Mouse (Mus musculus) kidney, adult 2 months (tissue): ENCODE data around the gene Agfg1. TPM values are rescaled to one million over a fixed set of nuclear protein-coding genes. Genes with fewer than 3 reads are reported as not detected.

ENCODE experiments used
- DNase-seq: peaks from one replicate; pipeline ENCODE4 v3.0.0; 2021
- H3K27ac ChIP-seq: fragments of 200-500 bp; 2 replicates; pipeline ENCODE4 v1.5.1; 2012; ENCODE audit warnings: low read depth, low read length, control low read depth, inconsistent platforms; ENCODE audit not compliant: insufficient read depth
- H3K27me3 ChIP-seq: fragments of 200-500 bp; replicated peaks from 2 replicates; pipeline ENCODE4 v1.6.1; 2012; ENCODE audit warnings: mild to moderate bottlenecking, moderate library complexity, low read length, inconsistent platforms; ENCODE audit not compliant: control insufficient read depth, insufficient read depth
- H3K36me3 ChIP-seq: fragments of 200-500 bp; 2 replicates; pipeline ENCODE4 v1.6.1; 2012; ENCODE audit warnings: mild to moderate bottlenecking, moderate library complexity, low read length, inconsistent platforms; ENCODE audit not compliant: control insufficient read depth, insufficient read depth
- H3K4me1 ChIP-seq: fragments of 200-500 bp; 2 replicates; pipeline ENCODE4 v1.6.1; 2011; ENCODE audit warnings: low read length; ENCODE audit not compliant: control insufficient read depth, insufficient read depth
- H3K4me3 ChIP-seq: fragments of 200-500 bp; 2 replicates; pipeline ENCODE4 v1.5.1; 2011; ENCODE audit warnings: mild to moderate bottlenecking, low read depth, low read length, control low read depth; ENCODE audit not compliant: insufficient read depth
- CTCF ChIP-seq: fragments of 200-500 bp; conservative IDR thresholded peaks from 2 replicates; pipeline ENCODE4 v1.5.1; 2011; ENCODE audit warnings: low read depth, mild to moderate bottlenecking, control low read depth, low read length, moderate library complexity, mixed read lengths; ENCODE audit not compliant: insufficient read depth, insufficient read length
- POLR2A ChIP-seq: fragments of 200-500 bp; IDR thresholded peaks from one replicate; pipeline ENCODE4 v1.6.1; 2011; ENCODE audit warnings: low read depth, low read length, control low read depth
- WGBS: fragments of 180-500 bp; shearing (Covaris S2); methylation state at CpG from one replicate; pipeline ENCODE4 v1.1.7; 2018; 5-methylcytosine and 5-hydroxymethylcytosine counted together
- polyA plus RNA-seq: library from polyadenylated mRNA; depleted of rRNA; stranded (reverse); fragments of >200 nt; gene quantifications from 2 replicates; pipeline ENCODE4 v1.2.3, GENCODE M21; 2012

The Agfg1 gene
- polyA plus RNA-seq, 1 experiment, result 33.9 TPM

DNA sequence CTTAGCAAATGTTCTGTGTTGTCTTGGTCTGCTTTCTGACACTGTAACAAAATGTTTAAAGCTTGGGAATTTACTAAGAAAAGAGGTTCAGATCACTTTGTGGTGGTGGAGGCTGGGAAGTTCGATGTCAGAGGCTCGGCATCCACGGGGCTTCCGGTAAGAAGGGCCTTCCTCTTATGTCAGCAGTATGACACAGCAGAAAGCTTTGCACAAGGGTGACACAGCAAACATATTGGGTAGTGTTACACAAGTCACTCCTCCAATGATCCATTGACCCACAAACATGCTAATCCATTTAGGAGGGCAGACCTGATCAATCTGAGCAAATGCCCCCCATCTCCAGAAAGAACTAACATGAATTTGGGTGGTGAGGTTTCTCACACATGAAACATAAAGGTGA, 42.2 kb upstream of the Agfg1 start:
- WGBS, result 98% methylated on average over 4 of the region's 4 CpGs
- no peak for TF ChIP-seq POLR2A
- TF ChIP-seq CTCF, result no peak
- DNase-seq, result no peak

DNA sequence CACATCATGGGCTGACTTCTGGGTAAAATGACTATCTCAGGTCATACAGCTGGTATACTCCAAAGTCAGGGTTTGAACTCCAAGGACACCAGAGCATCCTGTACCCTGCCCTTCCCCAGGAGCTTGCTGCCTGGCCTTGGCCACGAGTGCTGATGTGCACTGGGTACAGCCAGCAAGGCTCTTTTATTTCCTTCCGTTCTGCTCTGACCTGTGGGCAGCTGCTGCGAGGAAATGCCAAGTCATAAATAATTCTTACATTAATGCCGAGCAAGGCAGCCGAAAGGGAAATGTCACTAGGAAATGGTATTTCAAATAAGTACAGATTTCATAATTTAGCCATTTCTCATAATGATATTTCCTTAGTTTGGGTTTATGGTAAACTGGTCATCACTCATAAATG, 41.0 kb upstream of the Agfg1 start:
- no peak overlapping the region for H3K4me3 ChIP-seq
- H3K4me1 ChIP-seq, result no peaks in the 10 kb centered on the region
- 26% methylated on average over 5 of the region's 5 CpGs for WGBS
- H3K27me3 ChIP-seq, result no peaks in the 10 kb centered on the region
- H3K36me3 ChIP-seq, result no peaks in the 10 kb centered on the region
- no peak overlapping the region for H3K27ac ChIP-seq
- TF ChIP-seq CTCF, result no peak
- TF ChIP-seq POLR2A, result no peak
- DNase-seq, result peak; percentile 57

More for the DNA sequence above, 42.2 kb upstream of the Agfg1 start:
- H3K36me3 ChIP-seq, result no peaks in the 10 kb centered on the region
- no peak overlapping the region for H3K4me3 ChIP-seq
- H3K4me1 ChIP-seq, result no peaks in the 10 kb centered on the region
- no peak overlapping the region for H3K27ac ChIP-seq
- H3K27me3 ChIP-seq, result no peaks in the 10 kb centered on the region

DNA sequence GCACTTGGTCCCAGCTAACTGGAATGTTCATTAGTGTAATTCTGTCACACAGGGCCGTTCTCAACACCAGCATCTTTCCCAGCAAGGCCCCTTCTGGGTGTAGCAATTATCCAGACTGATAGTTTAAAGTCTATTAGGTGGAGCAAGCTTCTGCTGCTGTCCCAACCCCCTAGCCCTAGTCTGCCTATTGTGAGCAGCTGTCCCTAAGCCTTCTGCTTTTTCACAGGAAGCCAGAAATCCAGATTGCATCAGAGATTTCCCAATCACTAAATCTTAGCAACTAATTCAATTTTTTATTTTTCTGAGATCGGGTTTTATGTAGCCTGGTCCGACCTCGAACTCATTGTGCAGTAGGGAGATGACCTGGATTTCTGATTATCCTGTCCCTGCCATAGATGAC, 40.4 kb upstream of the Agfg1 start:
- H3K36me3 ChIP-seq, result no peaks in the 10 kb centered on the region
- DNase-seq, result no peak
- WGBS, result 65% methylated on average over 4 of the region's 4 CpGs
- no peak for TF ChIP-seq CTCF
- TF ChIP-seq POLR2A, result no peak
- H3K27me3 ChIP-seq, result no peaks in the 10 kb centered on the region
- no peak overlapping the region for H3K27ac ChIP-seq
- H3K4me1 ChIP-seq, result no peaks in the 10 kb centered on the region
- no peak overlapping the region for H3K4me3 ChIP-seq

- DNase-seq, result no peak
- H3K36me3 ChIP-seq, result no peaks in the 10 kb centered on the region
- no peaks in the 10 kb centered on the region for H3K27me3 ChIP-seq
- 76% methylated on average over 12 of the region's 12 CpGs for WGBS
- no peak overlapping the region for H3K27ac ChIP-seq
- H3K4me1 ChIP-seq, result no peaks in the 10 kb centered on the region
- TF ChIP-seq POLR2A (no peak), CTCF (no peak)
- H3K4me3 ChIP-seq, result no peak overlapping the region
Observed at GRCm38 (mm10) chr1:82801105-82801783, 38.0 kb upstream of the Agfg1 start.

DNA sequence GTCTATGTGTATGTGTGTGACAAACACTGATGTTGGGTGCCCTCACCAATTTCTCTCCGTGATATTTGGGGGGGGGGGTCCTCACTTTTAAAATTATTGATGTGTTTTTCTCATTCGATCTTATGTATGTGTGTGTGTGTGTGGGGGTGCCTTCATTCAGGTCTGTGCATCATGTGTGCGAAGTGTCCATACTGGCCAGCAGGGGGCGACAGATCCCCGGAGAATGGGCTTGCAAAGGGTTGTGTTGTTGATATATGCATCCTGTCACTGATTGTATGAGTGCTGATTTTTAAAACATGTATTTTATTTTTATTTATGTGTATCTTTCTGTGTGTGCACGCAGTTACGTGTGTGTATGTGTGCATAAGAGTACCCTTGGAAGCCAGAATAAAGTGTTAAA, 35.7 kb upstream of the Agfg1 start:
- Histone ChIP-seq H3K27ac (no peak overlapping the region), H3K4me1 (no peaks in the 10 kb centered on the region; the same call in 1 of the 2 replicates), H3K36me3 (no peaks in the 10 kb centered on the region), H3K27me3 (no peaks in the 10 kb centered on the region), H3K4me3 (no peak overlapping the region)
- 83% methylated on average over 7 of the region's 7 CpGs for WGBS
- DNase-seq, result no peak
- peak; percentile 68 for TF ChIP-seq CTCF
- TF ChIP-seq POLR2A, result no peak

DNA sequence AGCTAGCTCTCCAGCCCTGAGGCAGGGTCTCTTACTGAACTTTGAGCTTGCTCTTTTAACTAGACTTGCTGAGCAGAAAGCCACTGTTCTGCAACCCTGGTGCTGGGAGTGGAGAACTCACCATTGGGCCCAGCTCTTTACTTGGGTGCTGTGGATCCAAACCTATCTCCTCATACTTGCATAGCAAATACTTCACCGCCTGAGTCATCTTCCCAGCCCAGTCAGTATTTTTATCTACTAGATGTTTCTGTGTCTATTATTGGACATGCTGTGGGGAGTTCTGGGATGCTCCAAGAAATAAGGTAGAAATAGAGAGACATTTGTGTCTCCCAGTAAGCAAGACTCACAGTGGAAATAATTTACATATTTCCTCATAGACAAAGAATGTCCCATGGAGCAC, 35.2 kb upstream of the Agfg1 start:
- H3K36me3 ChIP-seq, result no peaks in the 10 kb centered on the region
- TF ChIP-seq POLR2A, result no peak
- TF ChIP-seq CTCF, result no peak
- no peaks in the 10 kb centered on the region for H3K27me3 ChIP-seq
- 96% methylated on average over 1 of the region's 1 CpGs for WGBS
- no peak overlapping the region for H3K27ac ChIP-seq
- H3K4me3 ChIP-seq, result no peak overlapping the region
- no peak for DNase-seq
- no peaks in the 10 kb centered on the region; the same call in 1 of the 2 replicates for H3K4me1 ChIP-seq

DNA sequence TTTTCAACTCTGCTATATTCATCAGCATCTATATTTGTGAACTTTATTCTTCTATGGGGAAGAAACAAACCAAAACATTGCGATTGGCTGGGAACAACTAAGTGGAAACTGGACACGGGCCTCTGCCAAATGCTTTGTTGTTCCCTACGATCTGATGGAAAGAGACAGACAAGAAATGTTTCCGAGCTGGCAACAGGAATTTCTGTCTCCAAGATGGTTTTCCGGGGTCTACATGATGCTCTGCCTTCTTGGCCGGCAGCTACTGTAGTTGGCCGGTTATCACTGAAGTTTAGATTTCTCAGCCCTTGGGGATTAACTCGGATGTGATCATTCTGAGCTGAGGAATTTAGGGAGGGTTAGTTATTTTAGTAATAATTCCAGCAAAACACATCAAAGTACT, 32.9 kb upstream of the Agfg1 start:
- no peak overlapping the region for H3K4me3 ChIP-seq
- WGBS, result 73% methylated on average over 8 of the region's 8 CpGs
- TF ChIP-seq CTCF, result no peak
- TF ChIP-seq POLR2A, result no peak

More for the DNA sequence above, 32.9 kb upstream of the Agfg1 start:
- Histone ChIP-seq H3K27ac (no peak overlapping the region), H3K27me3 (no peaks in the 10 kb centered on the region), H3K36me3 (no peaks in the 10 kb centered on the region), H3K4me1 (no peaks in the 10 kb centered on the region; the same call in 1 of the 2 replicates)
- peak; percentile 15 for DNase-seq
